In the genomic region with DNA sequence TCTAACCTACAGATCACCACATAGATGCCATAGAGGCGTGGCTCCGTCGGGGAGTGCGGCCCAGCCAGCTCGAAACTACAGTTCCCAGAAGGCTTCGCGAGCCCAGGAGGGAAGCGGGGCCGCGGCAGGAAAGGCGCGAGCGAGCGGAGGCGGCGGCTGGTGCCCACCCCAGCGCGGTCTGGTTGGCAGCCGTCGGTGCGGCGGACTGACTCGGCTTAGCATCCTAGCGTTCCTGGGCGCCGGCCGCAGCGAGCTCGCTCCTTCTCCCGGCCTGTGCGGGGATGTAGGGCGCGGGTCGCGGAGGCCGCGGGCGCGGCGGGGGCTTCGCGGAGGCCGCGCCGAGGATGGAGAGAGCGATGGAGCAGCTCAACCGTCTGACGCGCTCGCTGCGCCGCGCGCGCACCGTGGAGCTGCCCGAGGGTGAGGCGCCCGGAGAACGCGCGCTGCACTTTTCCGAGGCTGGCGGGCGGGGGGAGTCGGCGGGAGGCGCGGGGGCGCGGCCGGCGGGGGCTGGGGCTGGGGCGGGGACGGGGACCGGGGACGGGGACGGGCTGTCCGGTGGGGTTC, we compare ENCODE assay signal across 8 mouse cellular contexts. TPM values are rescaled to one million over a fixed set of nuclear protein-coding genes. Genes with fewer than 3 reads are reported as not detected.
DNase-seq lines count a peak whose midpoint lies in the region; ATAC-seq and TF ChIP-seq lines count a peak whose summit lies in the region.

TSS of gene Hace1 (plus strand) at position 99 of the 567 bp plus-strand sequence.

- peak within 1 kb of the TSS; percentile 80 for H3K4me3 ChIP-seq in lung, embryonic 14.5 days (ENCODE audit: low read depth, low read length)

- H3K27me3 ChIP-seq in lung, embryonic 14.5 days (ENCODE audit: insufficient read depth, low read length), result no peaks in the 10 kb centered on the region

- peak; percentile 56 for DNase-seq in MEL-GATA-1-ER (ENCODE audit: extremely low read depth, low read depth)
- peak; percentile 85 for DNase-seq in cerebellum, adult 8-10 months
- DNase-seq in forelimb bud, embryonic 11.5 days (ENCODE audit: low read depth, low spot score), result peak; percentile 82
- DNase-seq in layer of hippocampus, adult 8-10 months (ENCODE audit: low spot score in 2 of 2), result peak; percentile 72 to 83
- peak; percentile 94 for DNase-seq in lung, embryonic 14.5 days
- peak; percentile 88 for DNase-seq in testis, postnatal 14 days (ENCODE audit: low spot score)

- H3K4me1 ChIP-seq in lung, embryonic 14.5 days (ENCODE audit: insufficient read depth), result no peaks in the 10 kb centered on the region

- 1% methylated on average over 54 of the region's 79 CpGs for WGBS in lung, embryonic 14.5 days

- H3K9me3 ChIP-seq in lung, embryonic 14.5 days (ENCODE audit: low read depth, low read length), result no peaks in the 10 kb centered on the region

- peak; percentile 97 to 98 for ATAC-seq in hematopoietic stem cell, adult 5-6 weeks (replicated peaks in 1 of 2; ENCODE audit: insufficient read depth in 1 of 2, low FRiP score in 2 of 2, low TSS enrichment in 1 of 2, low read depth in 1 of 2, poor library complexity in 2 of 2, severe bottlenecking in 2 of 2)
- peak; percentile 96 for ATAC-seq in lung, embryonic 14.5 days (ENCODE audit: insufficient read depth)
- ATAC-seq in neutrophil, adult 5-6 weeks (ENCODE audit: extremely low read depth, insufficient number of reproducible peaks, low FRiP score, poor library complexity, severe bottlenecking), result peak; percentile 98

- H3K4me2 ChIP-seq in lung, embryonic 14.5 days, result peak within 1 kb of the TSS; percentile 66

- no peak for TF ChIP-seq CTCF in lung, embryonic 14.5 days (IDR thresholded peaks at IDR 0.05; ENCODE audit: low read depth)

- H3K27ac ChIP-seq in lung, embryonic 14.5 days (ENCODE audit: low read depth), result peak within 1 kb of the TSS; percentile 91

- H3K36me3 ChIP-seq in lung, embryonic 14.5 days (ENCODE audit: insufficient read depth), result no peaks in the 10 kb centered on the region

- H3K9ac ChIP-seq in lung, embryonic 14.5 days, result peak within 1 kb of the TSS; percentile 77

RNA-seq across cellular contexts. Expression of gene Hace1, which starts in this region (rescaled TPM):
- total RNA-seq in hematopoietic stem cell, adult 5-6 weeks (2017), result 18.2 and 33.1 TPM in 2 replicates
- total RNA-seq in layer of hippocampus, adult 8-10 months (2022), result 10 to 100 TPM; 40.8 to 47.0 (median 43.2) TPM
- polyA plus RNA-seq in lung, embryonic 14.5 days (2014; fragmentation: Nextera tagmentation; extraction: Ambion mirVana), result 19.3 and 23.6 TPM in 2 replicates
- total RNA-seq in neutrophil, adult 5-6 weeks (2017), result 11.9 and 13.3 TPM in 2 replicates

Comparison
In these comparisons a context has a peak if more than half of its experiments do, and no peak if none do; other contexts are left out.
1. Peak in every context shown above with its lines: DNase-seq, ATAC-seq, H3K4me3 ChIP-seq and H3K27ac ChIP-seq.